Mouse (Mus musculus) liver, embryonic 14.5 days (tissue): ENCODE data around the gene Acaa1b. TPM values are rescaled to one million over a fixed set of nuclear protein-coding genes. Genes with fewer than 3 reads are reported as not detected.

Experiments
- ATAC-seq: fragments of 200-750 bp; cut with Nextera tagmentation; 2 replicates; pipeline ENCODE4 v1.8.0; 2017; ENCODE audit warnings: moderate number of reproducible peaks, mild to moderate bottlenecking, moderate library complexity; ENCODE audit not compliant: insufficient read depth
- DNase-seq, 3 experiments: peaks; one replicate each; pipeline ENCODE4 v3.0.0-alpha.2; 2012 to 2013; ENCODE audit warnings: low read depth in 3 of 3, low spot score in 3 of 3
- H3K27ac ChIP-seq: fragments of 300-500 bp; sonication (generic); 2 replicates; pipeline ENCODE4 v1.5.1; 2014; ENCODE audit warnings: moderate library complexity, mild to moderate bottlenecking, control low read depth, inconsistent platforms
- H3K27me3 ChIP-seq: fragments of 300-500 bp; sonication (generic); 2 replicates; pipeline ENCODE4 v1.6.1; 2014; ENCODE audit warnings: mild to moderate bottlenecking, low read length, moderate library complexity; ENCODE audit not compliant: control insufficient read depth, insufficient read depth
- H3K36me3 ChIP-seq: fragments of 300-500 bp; sonication (generic); replicated peaks from 2 replicates; pipeline ENCODE4 v1.6.1; 2014; ENCODE audit warnings: low read depth; ENCODE audit not compliant: control insufficient read depth, insufficient read depth
- H3K4me1 ChIP-seq, 2 experiments: fragments of 200-500 bp in 1 of 2; fragments of 300-500 bp in 1 of 2; sonication (generic) in 1 of 2; replicated peaks; 2 replicates each; pipeline ENCODE4 v1.6.1; 2012 to 2014; ENCODE audit warnings: antibody characterized with exemption in 1 of 2, inconsistent platforms in 1 of 2, low read length in 1 of 2; ENCODE audit not compliant: control insufficient read depth in 2 of 2, insufficient read depth in 2 of 2
- H3K4me2 ChIP-seq: fragments of 300-500 bp; sonication (generic); 2 replicates; pipeline ENCODE4 v1.6.1; 2014; ENCODE audit warnings: low read depth, mild to moderate bottlenecking, control low read depth, moderate library complexity
- H3K4me3 ChIP-seq, 2 experiments: fragments of 200-500 bp in 1 of 2; fragments of 300-500 bp in 1 of 2; sonication (generic) in 1 of 2; 2 replicates each; pipeline ENCODE4 v1.5.1; 2012 to 2014; ENCODE audit warnings: low read depth in 2 of 2, low read length in 2 of 2, mild to moderate bottlenecking in 2 of 2, control low read depth in 1 of 2, inconsistent platforms in 1 of 2, moderate library complexity in 1 of 2; ENCODE audit not compliant: insufficient read depth in 1 of 2
- H3K9ac ChIP-seq: fragments of 300-500 bp; sonication (generic); replicated peaks from 2 replicates; pipeline ENCODE4 v1.6.1; 2014; ENCODE audit warnings: mild to moderate bottlenecking, control low read depth, moderate library complexity
- H3K9me3 ChIP-seq: fragments of 300-500 bp; sonication (generic); 2 replicates; pipeline ENCODE4 v1.6.1; 2016; ENCODE audit warnings: low read length, mixed read lengths; ENCODE audit not compliant: control insufficient read depth
- CTCF ChIP-seq: IDR thresholded peaks from 2 replicates; pipeline ENCODE4 v1.5.1; 2016; ENCODE audit warnings: antibody characterized with exemption, low read depth, control low read depth
- EP300 ChIP-seq: IDR thresholded peaks from 2 replicates; pipeline ENCODE4 v1.6.1; 2016; ENCODE audit warnings: antibody characterized with exemption, low read depth
- WGBS: fragments of 180-500 bp; shearing (Covaris S2); extraction: QIAGEN DNeasy Blood & Tissue Kit; methylation state at CpG from one replicate; pipeline ENCODE4 v1.1.7; 2014; ENCODE audit not compliant: insufficient replicate concordance; 5-methylcytosine and 5-hydroxymethylcytosine counted together
- polyA plus RNA-seq, 2 experiments: library from polyadenylated mRNA; depleted of rRNA in 1 of 2; stranded (reverse) in 1 of 2; unstranded in 1 of 2; fragments of >200 nt; fragmentation: Nextera tagmentation in 1 of 2; extraction: Ambion mirVana in 1 of 2; gene quantifications; 2 replicates each; pipeline versions ENCODE4 v1.2.1 to v1.2.3; 2012 to 2014

The Acaa1b gene
- polyA plus RNA-seq, 2 experiments = 4.2 to 7.0 TPM

GRCm38 (mm10) chr9:119130692-119131091, 26.2 kb downstream of the Acaa1b start:
- TF ChIP-seq CTCF = no peak
- no peak for TF ChIP-seq EP300
- Histone ChIP-seq H3K27ac (no peak overlapping the region), H3K36me3 (no peaks in the 10 kb centered on the region), H3K27me3 (no peaks in the 10 kb centered on the region), H3K9ac (no peak overlapping the region), H3K4me2 (no peak overlapping the region), H3K4me3 (no peak overlapping the region), H3K9me3 (no peaks in the 10 kb centered on the region), H3K4me1 (no peaks in the 10 kb centered on the region)
- DNase-seq (no peak), ATAC-seq (no peak)
- WGBS = 23% methylated on average over 5 of the region's 5 CpGs

GRCm38 (mm10) chr9:119128436-119129181, 28.3 kb downstream of the Acaa1b start:
- Histone ChIP-seq H3K4me2 (no peak overlapping the region), H3K4me1 (no peaks in the 10 kb centered on the region), H3K9ac (no peak overlapping the region), H3K36me3 (no peaks in the 10 kb centered on the region), H3K9me3 (no peaks in the 10 kb centered on the region), H3K4me3 (no peak overlapping the region), H3K27ac (no peak overlapping the region), H3K27me3 (no peaks in the 10 kb centered on the region)
- 64% methylated on average over 12 of the region's 12 CpGs for WGBS
- ATAC-seq (no peak), DNase-seq (no peak)
- TF ChIP-seq EP300 (no peak), CTCF (no peak)

GRCm38 (mm10) chr9:119122596-119123369, 34.1 kb downstream of the Acaa1b start:
- ATAC-seq = no peak
- Histone ChIP-seq H3K4me1 (no peaks in the 10 kb centered on the region), H3K27ac (no peak overlapping the region), H3K27me3 (no peaks in the 10 kb centered on the region), H3K9me3 (no peaks in the 10 kb centered on the region), H3K4me2 (no peak overlapping the region), H3K4me3 (no peak overlapping the region), H3K36me3 (no peaks in the 10 kb centered on the region), H3K9ac (no peak overlapping the region)
- WGBS = 66% methylated on average over 18 of the region's 18 CpGs
- DNase-seq = no peak
- no peak for TF ChIP-seq CTCF
- no peak for TF ChIP-seq EP300

- no peaks in the 10 kb centered on the region for H3K27me3 ChIP-seq
- H3K4me1 ChIP-seq = no peaks in the 10 kb centered on the region
- no peak for DNase-seq
- ATAC-seq = no peak
- no peaks in the 10 kb centered on the region for H3K36me3 ChIP-seq
- H3K9ac ChIP-seq = no peak overlapping the region
- no peak overlapping the region for H3K4me3 ChIP-seq
- TF ChIP-seq EP300 (no peak), CTCF (no peak)
- H3K9me3 ChIP-seq = no peaks in the 10 kb centered on the region
- WGBS = 30% methylated on average over 3 of the region's 3 CpGs
- H3K27ac ChIP-seq = no peak overlapping the region
- no peak overlapping the region for H3K4me2 ChIP-seq
Observed at GRCm38 (mm10) chr9:119120168-119120560, 36.7 kb downstream of the Acaa1b start.

- DNase-seq (no peak), ATAC-seq (no peak)
- Histone ChIP-seq H3K27me3 (no peaks in the 10 kb centered on the region), H3K9ac (no peak overlapping the region), H3K4me1 (no peaks in the 10 kb centered on the region), H3K36me3 (no peaks in the 10 kb centered on the region), H3K9me3 (no peaks in the 10 kb centered on the region), H3K27ac (no peak overlapping the region), H3K4me3 (no peak overlapping the region), H3K4me2 (no peak overlapping the region)
- 72% methylated on average over 19 of the region's 19 CpGs for WGBS
- TF ChIP-seq EP300 (no peak), CTCF (no peak)
Observed at GRCm38 (mm10) chr9:119119409-119120167, 37.3 kb downstream of the Acaa1b start.
